Mouse (Mus musculus) liver, postnatal 0 days (tissue): ENCODE data around the gene Lamb1. TPM values are rescaled to one million over a fixed set of nuclear protein-coding genes. Genes with fewer than 3 reads are reported as not detected.

ENCODE experiments used
- ATAC-seq: fragments of 200-750 bp; cut with Nextera tagmentation; 2 replicates; pipeline ENCODE4 v1.8.0; 2017; ENCODE audit warnings: mild to moderate bottlenecking, moderate library complexity
- DNase-seq: peaks from one replicate; pipeline ENCODE4 v3.0.0-alpha.2; 2016
- H3K27ac ChIP-seq: fragments of 300-500 bp; sonication (generic); 2 replicates; pipeline ENCODE4 v1.5.1; 2014; ENCODE audit warnings: antibody characterized with exemption, moderate library complexity, mild to moderate bottlenecking, low read depth
- H3K27me3 ChIP-seq: fragments of 300-500 bp; sonication (generic); 2 replicates; pipeline ENCODE4 v1.6.1; 2014; ENCODE audit warnings: low read length, control low read depth, mixed read lengths; ENCODE audit not compliant: insufficient read depth
- H3K36me3 ChIP-seq: fragments of 300-500 bp; sonication (generic); replicated peaks from 2 replicates; pipeline ENCODE4 v1.6.1; 2014; ENCODE audit warnings: mild to moderate bottlenecking, control low read depth, low read length, moderate library complexity, mixed read lengths; ENCODE audit not compliant: insufficient read depth
- H3K4me1 ChIP-seq: fragments of 300-500 bp; sonication (generic); 2 replicates; pipeline ENCODE4 v1.6.1; 2014; ENCODE audit warnings: antibody characterized with exemption, mild to moderate bottlenecking, control low read depth; ENCODE audit not compliant: insufficient read depth
- H3K4me2 ChIP-seq: fragments of 300-500 bp; sonication (generic); 2 replicates; pipeline ENCODE4 v1.6.1; 2014; ENCODE audit warnings: low read depth, mild to moderate bottlenecking, low read length, moderate library complexity, mixed read lengths
- H3K4me3 ChIP-seq: fragments of 300-500 bp; sonication (generic); 2 replicates; pipeline ENCODE4 v1.5.1; 2014; ENCODE audit warnings: low read depth, low read length
- H3K9ac ChIP-seq: fragments of 300-500 bp; sonication (generic); replicated peaks from 2 replicates; pipeline ENCODE4 v1.6.1; 2014; ENCODE audit warnings: mild to moderate bottlenecking, moderate library complexity
- H3K9me3 ChIP-seq: fragments of 300-500 bp; sonication (generic); 2 replicates; pipeline ENCODE4 v1.6.1; 2016; ENCODE audit warnings: mild to moderate bottlenecking, control low read depth, low read length, mixed read lengths
- CTCF ChIP-seq: sonication (generic); IDR thresholded peaks from 2 replicates; pipeline ENCODE4 v1.5.1; 2016; ENCODE audit warnings: antibody characterized with exemption, low read depth
- EP300 ChIP-seq: IDR thresholded peaks from 2 replicates; pipeline ENCODE4 v1.6.1; 2016; ENCODE audit warnings: antibody characterized with exemption, low read depth, mild to moderate bottlenecking
- WGBS: fragments of 180-500 bp; shearing (Covaris S2); extraction: QIAGEN DNeasy Blood & Tissue Kit; methylation state at CpG from one replicate; pipeline ENCODE4 v1.1.7; 2014; ENCODE audit not compliant: insufficient replicate concordance; 5-methylcytosine and 5-hydroxymethylcytosine counted together
- polyA plus RNA-seq: library from polyadenylated mRNA; unstranded; fragments of >200 nt; fragmentation: Nextera tagmentation; extraction: Ambion mirVana; gene quantifications from 2 replicates; pipeline ENCODE4 v1.2.1, GENCODE M21; 2015

Lamb1 gene
- polyA plus RNA-seq, 1 experiment from 2014 or later, result 3.1 TPM

DNA sequence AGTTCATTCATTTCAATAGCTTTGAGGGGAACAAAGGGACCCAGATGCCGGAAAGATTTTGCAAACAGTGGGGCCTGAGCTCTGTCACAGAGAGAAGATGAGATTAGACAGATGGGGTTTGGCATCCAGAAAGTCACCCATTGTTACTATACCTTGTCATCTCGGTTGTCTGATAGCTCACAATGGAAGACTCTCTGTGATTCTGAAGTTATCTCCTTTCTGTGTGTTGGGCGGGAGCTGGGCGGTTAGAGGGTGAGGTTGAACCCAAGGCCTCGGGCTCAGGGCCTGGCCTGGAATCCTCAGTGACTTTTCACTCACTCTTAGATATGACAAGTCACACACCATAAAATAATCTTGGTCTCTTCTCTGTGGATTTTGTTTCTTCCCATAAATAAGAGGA lies 5.7 kb downstream of the Lamb1 start:
- no peak overlapping the region for H3K4me2 ChIP-seq
- no peak for ATAC-seq
- WGBS, result 72% methylated on average over 5 of the region's 5 CpGs

DNA sequence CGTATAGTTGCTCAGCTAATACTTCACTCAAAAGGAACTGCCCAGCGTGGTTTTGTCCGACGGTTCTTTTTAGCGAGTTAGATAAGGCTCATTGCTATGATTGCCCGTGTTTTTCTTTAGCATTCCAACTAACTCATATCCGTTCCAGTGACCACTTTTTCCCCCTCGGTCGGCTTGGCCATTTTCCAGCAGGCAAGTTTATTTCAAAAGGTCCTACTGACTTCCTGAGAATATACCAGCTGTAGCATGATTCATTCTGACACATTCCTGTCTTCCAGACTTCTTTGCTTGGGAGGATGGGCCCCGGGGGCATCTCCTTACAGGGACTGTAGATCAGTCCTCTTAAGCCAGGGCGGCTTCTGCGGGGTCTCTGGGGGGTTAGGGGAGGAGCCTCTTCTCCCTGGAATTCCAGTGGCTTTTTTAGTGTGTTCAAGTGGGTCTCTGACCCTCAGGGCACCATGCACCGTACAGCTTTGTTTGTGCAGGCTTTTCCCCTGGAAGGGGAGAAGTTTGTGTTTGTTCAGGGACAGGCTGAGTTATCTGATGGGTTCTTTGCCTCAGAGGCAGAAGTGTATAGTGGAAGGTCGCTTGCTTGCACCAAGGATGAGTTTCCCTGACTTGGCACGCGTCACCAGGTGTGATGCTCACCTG lies 6.5 kb downstream of the Lamb1 start:
- WGBS, result 25% methylated on average over 16 of the region's 16 CpGs
- Histone ChIP-seq H3K4me3 (no peak overlapping the region), H3K27me3 (peaks cover 9% of the 10 kb centered on the region), H3K36me3 (no peaks in the 10 kb centered on the region), H3K9ac (no peak overlapping the region), H3K4me2 (no peak overlapping the region), H3K4me1 (peaks cover 3% of the 10 kb centered on the region; the same call in 1 of the 2 replicates), H3K27ac (no peak overlapping the region), H3K9me3 (no peaks in the 10 kb centered on the region)
- ATAC-seq, result no peak
- peak; percentile 41 for DNase-seq
- TF ChIP-seq CTCF (no peak), EP300 (no peak)

More for the DNA sequence above, 5.7 kb downstream of the Lamb1 start:
- Histone ChIP-seq H3K9ac (no peak overlapping the region), H3K4me1 (peaks cover 3% of the 10 kb centered on the region; the same call in 1 of the 2 replicates), H3K9me3 (no peaks in the 10 kb centered on the region), H3K27me3 (peaks cover 16% of the 10 kb centered on the region), H3K4me3 (no peak overlapping the region), H3K27ac (no peak overlapping the region), H3K36me3 (no peaks in the 10 kb centered on the region)
- TF ChIP-seq CTCF, result no peak
- TF ChIP-seq EP300, result no peak
- DNase-seq, result no peak

DNA sequence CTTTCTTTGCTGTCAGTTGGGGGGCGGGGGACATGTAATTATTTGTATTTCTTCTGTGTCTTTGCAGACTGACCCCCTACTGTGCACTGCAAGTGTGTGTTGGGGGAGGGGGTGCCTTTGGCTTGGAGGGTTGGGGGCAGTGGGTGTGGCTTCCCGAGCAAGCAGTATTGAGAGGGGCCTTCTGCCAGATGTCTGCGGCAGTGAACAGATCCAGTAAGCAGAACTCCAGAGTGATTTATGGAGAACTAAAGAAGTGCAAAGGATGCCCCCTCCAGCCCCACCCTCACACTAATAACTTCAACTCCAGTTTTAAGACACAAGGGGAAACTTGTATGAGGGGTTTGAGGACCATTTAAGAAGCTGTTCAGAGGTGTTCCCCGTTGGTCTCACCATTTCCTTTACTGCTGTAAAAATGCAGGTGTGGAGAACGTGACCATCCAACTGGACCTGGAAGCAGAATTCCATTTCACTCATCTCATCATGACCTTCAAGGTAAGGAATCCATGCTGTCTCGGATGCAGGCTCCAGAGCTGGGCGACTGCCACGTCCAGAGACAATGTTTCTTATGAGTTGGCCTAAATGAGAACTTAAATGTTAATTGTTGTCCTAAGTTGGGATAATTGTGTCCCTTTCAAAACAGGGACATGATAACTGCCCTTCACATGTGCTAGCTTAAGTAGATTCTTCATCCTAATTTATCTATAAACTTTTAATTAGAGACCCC lies 7.1 kb downstream of the Lamb1 start:
- WGBS, result 55% methylated on average over 8 of the region's 8 CpGs
- Histone ChIP-seq H3K9ac (no peak overlapping the region), H3K4me3 (no peak overlapping the region), H3K27me3 (peaks cover 2% of the 10 kb centered on the region; the same call in 1 of the 2 replicates), H3K36me3 (no peaks in the 10 kb centered on the region), H3K4me1 (peaks cover 3% of the 10 kb centered on the region; the same call in 1 of the 2 replicates), H3K4me2 (no peak overlapping the region), H3K27ac (no peak overlapping the region), H3K9me3 (no peaks in the 10 kb centered on the region)
- TF ChIP-seq EP300 (no peak), CTCF (no peak)
- ATAC-seq (no peak), DNase-seq (peak; percentile 7)

DNA sequence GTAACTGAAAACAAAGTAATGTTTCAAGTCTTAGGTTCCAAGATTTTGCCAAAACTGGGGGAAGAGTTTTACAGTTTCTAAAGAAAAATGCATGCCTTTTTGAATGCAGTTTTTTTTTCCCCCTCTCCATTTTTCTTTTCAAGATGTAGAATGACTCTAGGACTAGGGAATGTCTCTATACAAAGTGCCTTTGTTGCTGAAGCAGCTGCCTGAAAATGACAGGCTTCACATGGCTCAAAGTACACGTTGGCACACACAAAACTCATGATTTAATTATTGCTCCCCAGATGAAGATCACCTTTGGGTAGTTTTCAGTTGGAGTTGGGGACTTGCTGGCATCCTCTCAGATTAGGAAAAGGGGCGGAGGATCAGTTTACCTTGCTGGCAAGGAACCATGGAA lies 7.8 kb downstream of the Lamb1 start:
- H3K4me1 ChIP-seq, result peaks cover 3% of the 10 kb centered on the region; the same call in 1 of the 2 replicates
- no peak overlapping the region for H3K4me2 ChIP-seq
- no peak overlapping the region for H3K9ac ChIP-seq
- H3K27ac ChIP-seq, result no peak overlapping the region
- H3K9me3 ChIP-seq, result no peaks in the 10 kb centered on the region
- H3K27me3 ChIP-seq, result no peaks in the 10 kb centered on the region
- H3K36me3 ChIP-seq, result no peaks in the 10 kb centered on the region
- no peak overlapping the region for H3K4me3 ChIP-seq
- WGBS, result 62% methylated on average over 2 of the region's 2 CpGs
- ATAC-seq, result no peak
- no peak for DNase-seq
- TF ChIP-seq EP300, result no peak
- no peak for TF ChIP-seq CTCF

- WGBS, result 81% methylated on average over 7 of the region's 7 CpGs
- no peak for DNase-seq
- H3K27ac ChIP-seq, result no peak overlapping the region
Observed at GRCm38 (mm10) chr12:31273646-31274045, 8.6 kb downstream of the Lamb1 start.

DNA sequence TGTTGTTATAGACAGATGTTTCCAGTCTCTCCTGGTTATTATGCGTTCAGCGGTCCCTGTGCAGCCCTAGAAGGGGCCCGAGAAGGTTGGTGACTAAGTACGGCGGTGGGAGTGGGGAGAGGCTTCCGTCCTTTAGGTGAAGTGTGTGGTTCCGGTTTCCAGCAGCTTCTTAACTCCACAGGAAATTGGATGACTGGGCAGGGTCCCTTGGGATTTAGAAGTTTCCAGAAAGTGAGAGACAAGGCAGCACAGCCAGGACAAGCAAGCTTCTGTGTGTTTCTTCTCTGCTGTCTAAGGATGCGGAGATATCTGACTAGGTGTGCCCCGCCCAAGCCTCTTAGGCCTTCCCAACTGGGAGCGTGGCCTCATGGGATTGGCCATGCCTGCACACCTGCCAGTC lies 10.4 kb downstream of the Lamb1 start:
- Histone ChIP-seq H3K9me3 (no peaks in the 10 kb centered on the region), H3K9ac (no peak overlapping the region), H3K27ac (no peak overlapping the region), H3K4me2 (no peak overlapping the region), H3K27me3 (no peaks in the 10 kb centered on the region), H3K36me3 (no peaks in the 10 kb centered on the region), H3K4me1 (peaks cover 3% of the 10 kb centered on the region; the same call in 1 of the 2 replicates), H3K4me3 (no peak overlapping the region)
- 74% methylated on average over 10 of the region's 10 CpGs for WGBS
- TF ChIP-seq EP300 (no peak), CTCF (no peak)
- DNase-seq (no peak), ATAC-seq (no peak)

More at GRCm38 (mm10) chr12:31273646-31274045, 8.6 kb downstream of the Lamb1 start:
- Histone ChIP-seq H3K4me1 (peaks cover 3% of the 10 kb centered on the region; the same call in 1 of the 2 replicates), H3K9ac (no peak overlapping the region), H3K36me3 (no peaks in the 10 kb centered on the region), H3K4me3 (no peak overlapping the region), H3K9me3 (no peaks in the 10 kb centered on the region), H3K4me2 (no peak overlapping the region), H3K27me3 (no peaks in the 10 kb centered on the region)
- ATAC-seq, result no peak
- no peak for TF ChIP-seq CTCF
- TF ChIP-seq EP300, result no peak
